Mouse (Mus musculus): ENCODE data around the gene Atcay. TPM values are rescaled to one million over a fixed set of nuclear protein-coding genes. Genes with fewer than 3 reads are reported as not detected.

Gene Atcay
- polyA plus RNA-seq, 1 experiment, result 0.95 TPM

GRCm38 (mm10) chr10:81244146-81244545, 13.5 kb upstream of the Atcay start:
- Histone ChIP-seq H3K27ac (ENCODE audit: insufficient read depth, low read length) (no peak overlapping the region), H3K36me3 (ENCODE audit: control insufficient read depth, insufficient read depth, low read length) (no peaks in the 10 kb centered on the region), H3K4me1 (ENCODE audit: control insufficient read depth, insufficient read depth, insufficient read length) (peaks cover 3% of the 10 kb centered on the region; the same call in 1 of the 2 replicates), H3K27me3 (ENCODE audit: control insufficient read depth, insufficient read depth, low read length) (peaks cover 6% of the 10 kb centered on the region; the same call in 1 of the 2 replicates), H3K4me3 (ENCODE audit: extremely low read depth, insufficient read depth, insufficient read length) (no peak overlapping the region)
- TF ChIP-seq CTCF (IDR thresholded peaks at IDR 0.05; ENCODE audit: extremely low read depth, insufficient read depth, insufficient read length, insufficient replicate concordance) (no peak), POLR2A (IDR thresholded peaks at IDR 0.05; ENCODE audit: low read depth, low read length) (no peak)
- DNase-seq (ENCODE audit: low read depth in 1 of 2, low spot score in 2 of 2), result no peak
- WGBS, result 91% methylated on average over 4 of the region's 4 CpGs

- Histone ChIP-seq H3K27ac (ENCODE audit: insufficient read depth, low read length) (no peak overlapping the region), H3K36me3 (ENCODE audit: control insufficient read depth, insufficient read depth, low read length) (no peaks in the 10 kb centered on the region), H3K27me3 (ENCODE audit: control insufficient read depth, insufficient read depth, low read length) (peaks cover 6% of the 10 kb centered on the region; the same call in 1 of the 2 replicates), H3K4me1 (ENCODE audit: control insufficient read depth, insufficient read depth, insufficient read length) (peaks cover 3% of the 10 kb centered on the region; the same call in 1 of the 2 replicates), H3K4me3 (ENCODE audit: extremely low read depth, insufficient read depth, insufficient read length) (no peak overlapping the region)
- TF ChIP-seq CTCF (IDR thresholded peaks at IDR 0.05; ENCODE audit: extremely low read depth, insufficient read depth, insufficient read length, insufficient replicate concordance) (no peak), POLR2A (IDR thresholded peaks at IDR 0.05; ENCODE audit: low read depth, low read length) (no peak)
- DNase-seq (ENCODE audit: low read depth in 1 of 2, low spot score in 2 of 2), result no peak
- WGBS, result 88% methylated on average over 16 of the region's 16 CpGs
These were observed 11.4 kb upstream of the Atcay start for GRCm38 (mm10) chr10:81242021-81242420.

- Histone ChIP-seq H3K4me3 (ENCODE audit: extremely low read depth, insufficient read depth, insufficient read length) (no peak overlapping the region), H3K4me1 (ENCODE audit: control insufficient read depth, insufficient read depth, insufficient read length) (peaks cover 3% of the 10 kb centered on the region; the same call in 1 of the 2 replicates), H3K36me3 (ENCODE audit: control insufficient read depth, insufficient read depth, low read length) (no peaks in the 10 kb centered on the region), H3K27me3 (ENCODE audit: control insufficient read depth, insufficient read depth, low read length) (peaks cover 6% of the 10 kb centered on the region; the same call in 1 of the 2 replicates), H3K27ac (ENCODE audit: insufficient read depth, low read length) (no peak overlapping the region)
- 24% methylated on average over 13 of the region's 13 CpGs for WGBS
- DNase-seq (ENCODE audit: low read depth in 1 of 2, low spot score in 2 of 2), result peak; percentile 33 to 41
- TF ChIP-seq POLR2A (IDR thresholded peaks at IDR 0.05; ENCODE audit: low read depth, low read length) (no peak), CTCF (IDR thresholded peaks at IDR 0.05; ENCODE audit: extremely low read depth, insufficient read depth, insufficient read length, insufficient replicate concordance) (peak; percentile 48; the same call in 1 of the 2 replicates)
These were observed 10.2 kb upstream of the Atcay start for GRCm38 (mm10) chr10:81240876-81241275.

GRCm38 (mm10) chr10:81238618-81239017, 8.0 kb upstream of the Atcay start:
- no peak for DNase-seq (ENCODE audit: low read depth in 1 of 2, low spot score in 2 of 2)

GRCm38 (mm10) chr10:81236471-81237268, 6.0 kb upstream of the Atcay start:
- no peak overlapping the region for H3K27ac ChIP-seq (ENCODE audit: insufficient read depth, low read length)
- WGBS, result 89% methylated on average over 12 of the region's 12 CpGs
- H3K36me3 ChIP-seq (ENCODE audit: control insufficient read depth, insufficient read depth, low read length), result no peaks in the 10 kb centered on the region
- no peak for TF ChIP-seq CTCF (IDR thresholded peaks at IDR 0.05; ENCODE audit: extremely low read depth, insufficient read depth, insufficient read length, insufficient replicate concordance)
- TF ChIP-seq POLR2A (IDR thresholded peaks at IDR 0.05; ENCODE audit: low read depth, low read length), result no peak
- H3K27me3 ChIP-seq (ENCODE audit: control insufficient read depth, insufficient read depth, low read length), result peaks cover 6% of the 10 kb centered on the region; the same call in 1 of the 2 replicates
- DNase-seq (ENCODE audit: low read depth in 1 of 2, low spot score in 2 of 2), result no peak
- H3K4me3 ChIP-seq (ENCODE audit: extremely low read depth, insufficient read depth, insufficient read length), result no peak overlapping the region
- peaks cover 7% of the 10 kb centered on the region for H3K4me1 ChIP-seq (ENCODE audit: control insufficient read depth, insufficient read depth, insufficient read length)

More at GRCm38 (mm10) chr10:81238618-81239017, 8.0 kb upstream of the Atcay start:
- peaks cover 6% of the 10 kb centered on the region; the same call in 1 of the 2 replicates for H3K27me3 ChIP-seq (ENCODE audit: control insufficient read depth, insufficient read depth, low read length)
- H3K27ac ChIP-seq (ENCODE audit: insufficient read depth, low read length), result no peak overlapping the region
- WGBS, result 80% methylated on average over 2 of the region's 2 CpGs
- no peaks in the 10 kb centered on the region for H3K36me3 ChIP-seq (ENCODE audit: control insufficient read depth, insufficient read depth, low read length)
- H3K4me3 ChIP-seq (ENCODE audit: extremely low read depth, insufficient read depth, insufficient read length), result no peak overlapping the region
- TF ChIP-seq POLR2A (IDR thresholded peaks at IDR 0.05; ENCODE audit: low read depth, low read length) (no peak), CTCF (IDR thresholded peaks at IDR 0.05; ENCODE audit: extremely low read depth, insufficient read depth, insufficient read length, insufficient replicate concordance) (no peak)
- no peaks in the 10 kb centered on the region for H3K4me1 ChIP-seq (ENCODE audit: control insufficient read depth, insufficient read depth, insufficient read length)

GRCm38 (mm10) chr10:81234206-81234605, 3.6 kb upstream of the Atcay start:
- WGBS, result 94% methylated on average over 6 of the region's 6 CpGs
- Histone ChIP-seq H3K36me3 (ENCODE audit: control insufficient read depth, insufficient read depth, low read length) (no peaks in the 10 kb centered on the region), H3K4me1 (ENCODE audit: control insufficient read depth, insufficient read depth, insufficient read length) (peaks cover 10% of the 10 kb centered on the region), H3K27me3 (ENCODE audit: control insufficient read depth, insufficient read depth, low read length) (peaks cover 4% of the 10 kb centered on the region; the same call in 1 of the 2 replicates), H3K27ac (ENCODE audit: insufficient read depth, low read length) (no peak overlapping the region), H3K4me3 (ENCODE audit: extremely low read depth, insufficient read depth, insufficient read length) (no peak overlapping the region)
- TF ChIP-seq CTCF (IDR thresholded peaks at IDR 0.05; ENCODE audit: extremely low read depth, insufficient read depth, insufficient read length, insufficient replicate concordance) (no peak), POLR2A (IDR thresholded peaks at IDR 0.05; ENCODE audit: low read depth, low read length) (no peak)
- DNase-seq (ENCODE audit: low read depth in 1 of 2, low spot score in 2 of 2), result no peak

- no peak for TF ChIP-seq CTCF (IDR thresholded peaks at IDR 0.05; ENCODE audit: extremely low read depth, insufficient read depth, insufficient read length, insufficient replicate concordance)
- no peak for TF ChIP-seq POLR2A (IDR thresholded peaks at IDR 0.05; ENCODE audit: low read depth, low read length)
- H3K4me3 ChIP-seq (ENCODE audit: extremely low read depth, insufficient read depth, insufficient read length), result peak overlapping the region; percentile 64
- no peak for DNase-seq (ENCODE audit: low read depth in 1 of 2, low spot score in 2 of 2)
- H3K27me3 ChIP-seq (ENCODE audit: control insufficient read depth, insufficient read depth, low read length), result peaks cover 5% of the 10 kb centered on the region; the same call in 1 of the 2 replicates
- no peaks in the 10 kb centered on the region for H3K36me3 ChIP-seq (ENCODE audit: control insufficient read depth, insufficient read depth, low read length)
- H3K27ac ChIP-seq (ENCODE audit: insufficient read depth, low read length), result no peak overlapping the region
- peaks cover 10% of the 10 kb centered on the region for H3K4me1 ChIP-seq (ENCODE audit: control insufficient read depth, insufficient read depth, insufficient read length)
- 3% methylated on average over 28 of the region's 28 CpGs for WGBS
These were observed 2.6 kb upstream of the Atcay start for GRCm38 (mm10) chr10:81233226-81233585.

Measured in spleen, adult 2 months (tissue).